Mouse (Mus musculus): ENCODE results near the gene Olfr356.

DNA sequence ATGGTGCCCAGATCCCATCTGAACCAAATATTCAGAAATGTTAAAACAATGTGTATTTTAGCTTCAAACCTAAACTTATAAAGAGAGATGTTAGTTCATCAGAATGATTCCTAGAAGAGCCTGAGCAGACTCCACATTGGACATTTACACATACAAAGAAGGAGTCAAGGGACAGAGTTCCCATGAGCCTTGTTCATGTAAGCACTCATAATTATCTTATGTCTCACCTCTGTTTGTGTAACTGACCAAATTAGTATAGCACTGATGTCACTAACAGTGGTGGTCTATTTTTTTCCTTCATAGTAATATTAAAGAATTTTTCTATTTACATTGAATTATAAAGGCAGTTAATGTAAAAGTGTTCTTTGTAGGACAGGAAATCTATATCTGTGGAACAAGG is 44.1 kb upstream of the Olfr356 start, which contains the start of gene Olfr353:
- no peak for TF ChIP-seq MAFK (IDR thresholded peaks at IDR 0.05; ENCODE audit: insufficient read depth, low read depth, low read length)
- TF ChIP-seq ZC3H11A (IDR thresholded peaks at IDR 0.05; ENCODE audit: borderline replicate concordance, low read depth, low read length): no peak
- no peak for TF ChIP-seq HCFC1 (IDR thresholded peaks at IDR 0.05; ENCODE audit: borderline replicate concordance, insufficient read depth, low read length)
- no peak for TF ChIP-seq CHD2 (IDR thresholded peaks at IDR 0.05; ENCODE audit: low read depth, low read length)

Measured in ES-E14 (cell line).